Mouse (Mus musculus): ENCODE data around the gene Psen2.

Gene Psen2

GRCm38 (mm10) chr1:180198959-180199714 lies 64.1 kb downstream of the Psen2 start, which contains the start of gene Coq8a:
Gene Coq8a (minus strand): TSS chr1:180199602.
- in situ Hi-C loops (cut with MboI, MseI) = no loop called here

DNA sequence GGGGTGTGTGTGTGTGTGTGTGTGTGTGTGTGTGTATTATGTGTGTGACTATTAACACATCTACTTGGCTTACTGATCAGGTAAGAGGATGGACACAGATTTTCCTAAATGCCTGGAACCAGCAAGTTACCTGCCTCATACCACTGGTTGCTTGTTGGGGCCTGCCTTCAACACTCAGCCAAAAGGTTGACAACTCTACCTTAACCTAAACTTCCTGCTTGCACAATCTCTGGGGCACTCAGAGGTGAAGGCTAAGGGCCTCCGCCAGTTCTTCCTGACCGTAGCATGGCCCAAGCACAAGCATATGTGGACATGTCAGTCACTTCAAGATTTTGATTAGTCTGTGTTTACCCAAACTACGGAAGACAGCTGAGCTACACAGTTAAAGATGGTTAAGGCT lies 65.3 kb downstream of the Psen2 start:
- in situ Hi-C loops (cut with MboI, MseI) = no loop called here

DNA sequence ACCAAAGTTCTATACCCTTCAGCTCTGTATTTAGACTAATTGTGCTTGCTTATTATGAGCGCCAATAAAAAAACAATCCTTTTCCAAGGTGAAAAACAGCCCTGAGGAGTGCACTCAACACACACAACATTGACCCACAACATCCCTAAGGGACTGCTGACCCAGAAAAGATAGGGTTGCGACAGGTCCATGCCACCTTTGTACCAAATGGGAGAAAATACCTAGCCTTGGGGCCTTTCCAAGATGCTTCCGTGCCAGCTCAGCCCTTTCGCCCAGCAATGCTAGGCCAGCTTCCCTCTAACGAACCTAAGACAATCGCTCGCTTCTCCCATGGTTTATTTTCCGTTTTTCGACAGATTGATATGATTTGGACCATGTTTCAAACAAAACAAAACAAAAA lies 66.7 kb downstream of the Psen2 start:
- in situ Hi-C loops (cut with MboI, MseI) = no loop called here

DNA sequence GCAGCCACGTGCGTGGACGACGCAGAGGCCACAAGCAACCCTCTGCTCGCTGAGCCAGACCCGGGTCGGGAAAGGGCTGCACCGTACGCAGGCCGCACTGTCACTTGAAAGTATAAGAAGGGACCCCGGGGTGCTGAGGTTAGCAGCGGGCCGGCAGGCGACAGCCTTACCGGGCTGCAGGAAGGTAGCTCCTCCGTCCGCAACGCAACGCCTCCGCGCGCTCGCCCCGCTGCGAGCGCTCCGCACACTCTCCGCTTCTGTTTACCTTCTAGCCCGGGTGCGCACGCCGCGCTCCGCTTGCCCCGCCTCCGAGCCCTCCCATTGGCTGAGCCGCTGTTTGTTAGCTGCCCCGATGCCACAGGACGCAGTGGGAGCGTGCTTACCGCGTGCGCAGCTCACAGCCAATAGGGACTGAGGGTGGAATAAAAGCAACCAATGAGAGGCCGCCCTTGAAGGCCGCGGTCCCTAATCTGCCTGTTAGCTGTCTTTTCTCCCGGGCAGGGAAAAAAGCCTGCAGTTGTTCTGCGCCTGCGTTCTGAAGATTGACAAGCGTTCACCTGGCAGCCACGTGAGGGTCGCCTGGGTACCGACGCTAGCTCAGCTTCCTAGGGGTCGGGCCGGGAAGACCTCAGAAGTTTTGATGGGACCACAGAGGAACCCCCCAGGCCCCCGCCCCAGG lies 67.4 kb downstream of the Psen2 start:
- in situ Hi-C loops (cut with MboI, MseI) = no loop called here

DNA sequence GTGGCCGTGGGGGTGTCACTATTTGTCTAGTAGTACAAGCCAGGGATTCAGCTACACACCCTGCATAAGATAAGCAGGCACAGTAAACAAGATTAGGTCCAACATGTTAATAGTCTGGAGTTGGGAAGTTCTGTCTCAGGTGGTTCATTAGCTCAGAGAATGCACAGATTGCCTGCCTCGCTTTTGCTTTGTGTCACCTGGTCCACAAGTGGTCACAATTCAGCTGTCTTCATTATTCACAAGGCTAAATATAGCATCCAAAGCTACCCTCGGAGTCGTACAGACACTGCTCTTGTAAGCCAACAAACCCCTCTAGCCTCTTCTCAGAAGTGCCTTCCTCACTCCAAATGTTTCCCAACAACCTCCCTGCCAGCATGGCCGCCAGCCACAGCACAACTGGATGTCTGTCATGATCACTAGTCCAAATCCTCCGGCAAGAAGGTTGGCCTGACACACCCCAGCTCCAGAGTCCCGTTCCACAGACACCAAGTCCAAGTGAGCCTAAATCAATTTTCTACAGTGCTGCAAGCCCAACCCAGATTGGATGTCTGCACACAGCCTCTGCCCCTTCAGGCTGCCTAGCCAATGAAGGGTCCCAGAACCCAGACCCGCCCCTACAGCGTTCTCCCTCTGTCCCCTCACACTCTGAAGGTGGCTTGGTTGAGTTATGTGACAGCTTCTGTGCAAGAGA lies 68.3 kb downstream of the Psen2 start:
- in situ Hi-C loops (cut with MboI, MseI) = no loop called here

DNA sequence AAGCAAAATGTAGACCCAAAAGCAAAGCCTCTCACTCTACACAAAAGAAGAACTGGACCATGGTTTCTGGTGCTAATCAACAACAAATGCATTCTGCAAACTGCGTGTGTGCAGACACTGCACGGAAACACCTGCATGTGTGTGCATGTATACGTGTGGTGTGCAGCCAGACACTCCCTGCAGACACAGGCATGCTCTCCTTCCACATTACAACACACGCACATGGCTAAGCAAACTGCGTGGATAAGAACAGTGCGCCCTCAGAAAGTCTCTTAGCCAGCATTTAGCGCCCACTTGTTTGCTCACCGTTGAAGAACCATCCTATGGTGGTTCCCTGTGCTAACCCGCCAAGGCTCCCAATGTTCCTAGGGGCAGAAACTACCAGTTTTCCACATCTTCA lies 69.2 kb downstream of the Psen2 start:
- in situ Hi-C loops (cut with MboI, MseI) = no loop called here

GRCm38 (mm10) chr1:180193391-180193935 lies 69.8 kb downstream of the Psen2 start:
- in situ Hi-C loops (cut with MboI, MseI) = no loop called here

GRCm38 (mm10) chr1:180192866-180193265 lies 70.4 kb downstream of the Psen2 start:
- in situ Hi-C loops (cut with MboI, MseI) = no loop called here

DNA sequence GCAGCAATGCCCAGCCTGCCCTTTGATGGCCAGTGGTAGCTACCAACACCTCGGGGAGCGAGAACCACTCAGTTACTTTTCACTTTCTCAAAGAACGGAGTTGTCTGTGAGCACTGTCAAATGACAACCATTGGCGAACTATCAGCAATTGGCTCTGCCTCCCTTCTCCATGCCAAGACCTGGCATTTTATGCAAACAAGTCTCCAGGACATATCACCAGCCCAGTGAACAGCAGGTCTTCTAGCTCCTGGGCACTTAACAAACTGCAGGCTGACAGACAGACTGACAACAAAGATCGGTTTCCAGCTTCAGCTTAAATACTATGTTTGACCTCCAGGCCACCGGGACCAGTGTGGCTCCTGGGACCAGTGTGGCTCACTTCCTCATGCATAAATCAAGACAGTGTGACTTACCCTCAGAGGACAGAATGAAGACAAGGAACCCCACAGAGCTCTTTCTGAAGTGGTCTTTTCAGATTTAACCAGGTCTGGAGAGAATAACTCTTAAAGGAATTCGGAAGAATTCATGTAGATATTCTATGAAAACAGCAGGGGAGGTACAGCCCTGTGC lies 71.5 kb downstream of the Psen2 start:
- in situ Hi-C loops (cut with MboI, MseI) = no loop called here

DNA sequence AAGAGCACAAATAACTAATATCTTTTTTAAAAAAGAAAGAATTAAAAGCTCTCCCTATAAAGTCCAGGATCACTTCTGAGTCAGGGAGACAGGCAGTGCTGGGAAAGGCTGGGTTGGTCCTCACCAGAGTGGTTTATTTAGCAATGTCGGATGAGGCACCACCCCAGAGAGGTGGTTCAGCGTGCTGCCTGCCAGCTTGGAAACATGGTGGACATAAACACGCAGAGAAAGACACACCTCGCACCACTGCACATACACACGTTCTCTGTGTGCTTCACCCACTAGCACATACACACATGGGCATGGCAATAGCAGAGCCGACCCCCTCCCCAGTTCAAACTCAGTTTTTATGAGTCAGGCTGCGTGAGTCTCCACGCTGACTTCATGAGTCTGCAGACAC lies 72.1 kb downstream of the Psen2 start:
- in situ Hi-C loops (cut with MboI, MseI) = no loop called here

DNA sequence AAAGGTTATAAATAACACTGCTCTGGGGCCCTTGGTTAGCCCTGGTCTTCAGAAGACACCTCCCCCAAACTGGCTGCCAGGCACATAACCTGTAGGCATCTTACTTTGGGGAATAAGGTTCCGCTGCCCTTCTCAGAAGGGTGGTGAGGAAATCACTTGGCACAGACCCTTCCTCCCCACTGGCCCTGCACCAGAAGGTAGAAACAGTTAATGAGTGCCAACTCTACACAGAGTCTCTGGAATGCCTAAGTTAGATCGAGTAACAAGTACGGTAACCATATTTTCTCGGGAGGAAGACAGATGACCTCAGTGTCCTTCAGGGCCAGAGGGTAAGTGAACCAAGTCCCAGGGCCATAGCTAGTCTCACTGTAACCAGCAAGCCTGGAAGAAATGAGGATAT lies 74.3 kb downstream of the Psen2 start:
- in situ Hi-C loops (cut with MboI, MseI) = no loop called here

GRCm38 (mm10) chr1:180186371-180186770 lies 76.9 kb downstream of the Psen2 start:
- in situ Hi-C loops (cut with MboI, MseI) = no loop called here

DNA sequence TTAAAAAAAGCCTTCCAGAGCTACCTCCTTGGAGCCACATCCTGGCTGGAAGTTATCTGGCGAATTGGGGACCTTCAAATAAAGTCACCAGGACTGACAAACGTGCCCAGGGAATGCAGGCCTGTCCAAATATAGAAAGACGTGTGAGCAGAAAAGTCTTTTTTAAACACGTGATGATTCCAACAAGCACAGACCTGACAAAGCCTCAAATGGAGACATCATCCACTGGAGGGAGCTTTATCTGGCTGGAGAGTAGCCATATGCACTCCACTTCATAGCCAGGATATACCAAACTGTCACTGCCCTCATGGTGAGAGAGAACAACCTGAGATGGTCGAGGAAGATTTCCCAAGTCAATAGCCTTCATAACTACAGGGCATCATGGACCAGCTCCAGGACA lies 77.4 kb downstream of the Psen2 start:
- in situ Hi-C loops (cut with MboI, MseI) = no loop called here

DNA sequence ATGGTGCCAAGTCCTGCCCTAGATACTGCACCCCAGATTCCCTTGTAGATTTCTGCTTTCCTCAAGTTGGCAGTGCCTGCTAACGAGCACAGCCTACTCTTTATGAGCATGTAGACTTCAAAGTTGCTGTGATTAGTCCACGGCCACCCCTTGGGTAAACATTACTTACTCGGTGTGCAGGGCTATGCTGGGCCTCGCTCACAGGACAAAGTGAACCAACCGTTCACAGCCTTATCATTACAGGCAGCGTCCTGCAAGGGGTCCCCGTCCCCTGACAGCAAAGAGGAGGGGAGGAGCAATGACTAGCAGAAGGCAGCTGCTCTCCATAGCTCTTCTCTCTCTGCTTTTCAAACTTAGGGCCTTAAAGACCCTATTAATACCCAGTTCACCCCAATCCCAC lies 78.5 kb downstream of the Psen2 start:
- in situ Hi-C loops (cut with MboI, MseI) = no loop called here

GRCm38 (mm10) chr1:180183525-180184159 lies 79.6 kb downstream of the Psen2 start:
- in situ Hi-C loops (cut with MboI, MseI) = no loop called here

GRCm38 (mm10) chr1:180182731-180183130 lies 80.5 kb downstream of the Psen2 start:
- in situ Hi-C loops (cut with MboI, MseI) = no loop called here

- in situ Hi-C loops (cut with MboI, MseI) = no loop called here
Measured at GRCm38 (mm10) chr1:180181966-180182319, 81.3 kb downstream of the Psen2 start.

GRCm38 (mm10) chr1:180181304-180181965 lies 81.8 kb downstream of the Psen2 start:
- in situ Hi-C loops (cut with MboI, MseI) = no loop called here

DNA sequence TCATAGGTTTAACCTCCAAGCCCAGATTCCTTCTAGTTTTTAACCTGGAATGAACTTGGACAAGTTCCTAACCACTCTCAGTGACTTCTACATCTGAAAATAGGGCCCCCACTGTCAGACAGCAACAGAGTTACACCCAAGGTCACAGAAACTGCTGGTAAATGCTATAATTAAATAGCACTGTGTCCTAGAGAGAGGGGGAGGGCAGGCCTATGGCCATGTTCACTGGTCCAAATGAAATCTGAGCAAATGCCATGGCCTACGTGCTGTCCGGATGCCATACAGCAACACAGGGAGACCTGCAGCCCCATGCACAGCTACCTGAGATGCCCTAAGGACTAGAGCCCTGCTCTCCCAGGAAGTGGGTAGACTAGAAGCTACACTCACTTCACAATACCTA lies 83.4 kb downstream of the Psen2 start:
- in situ Hi-C loops (cut with MboI, MseI) = loop anchor here (5.0 kb wide), 1 partner anchor 37 kb away; no protein-coding TSS in a partner anchor

- in situ Hi-C loops (cut with MboI, MseI) = loop anchor here (5.0 kb wide), 1 partner anchor 38 kb away; no protein-coding TSS in a partner anchor
Measured at GRCm38 (mm10) chr1:180179100-180179499, 84.1 kb downstream of the Psen2 start.

GRCm38 (mm10) chr1:180178340-180178739 lies 84.9 kb downstream of the Psen2 start:
- in situ Hi-C loops (cut with MboI, MseI) = loop anchor here (5.0 kb wide), 1 partner anchor 39 kb away; no protein-coding TSS in a partner anchor
